Mouse (Mus musculus) testis, adult 2 months (tissue): ENCODE measurements around the gene Actr8.

Source experiments
- CTCF ChIP-seq: fragments of 200-500 bp; IDR thresholded peaks from 2 replicates; pipeline ENCODE4 v1.5.1; 2012; ENCODE audit warnings: low read depth, mild to moderate bottlenecking, inconsistent platforms, low read length, moderate library complexity; ENCODE audit not compliant: control insufficient read depth, insufficient read depth, insufficient replicate concordance
- POLR2A ChIP-seq: fragments of 200-500 bp; IDR thresholded peaks from 2 replicates; pipeline ENCODE4 v1.6.1; 2012; ENCODE audit warnings: low read depth, mild to moderate bottlenecking, inconsistent platforms, low read length, moderate library complexity; ENCODE audit not compliant: control insufficient read depth

DNA sequence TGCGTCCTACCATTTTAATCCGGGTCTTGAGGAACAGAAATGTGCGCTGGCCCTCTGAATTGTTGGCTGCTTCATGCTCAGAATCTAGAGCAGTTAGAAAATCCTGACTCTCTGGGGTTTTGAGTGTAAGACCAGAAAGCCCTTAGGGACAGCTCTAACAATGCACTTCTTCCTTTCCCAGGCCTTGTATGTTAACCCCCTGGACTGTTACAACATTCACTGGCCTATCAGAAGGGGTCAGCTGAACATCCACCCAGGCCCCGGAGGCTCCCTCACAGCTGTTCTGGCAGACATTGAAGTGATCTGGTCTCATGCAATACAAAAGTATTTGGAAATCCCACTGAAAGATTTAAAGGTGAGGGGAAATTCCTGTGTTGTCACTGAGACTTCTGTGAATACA lies 8.0 kb downstream of the Actr8 start:
- TF ChIP-seq POLR2A (no peak), CTCF (no peak)
